Mouse (Mus musculus) bone marrow macrophage, adult 2 months (primary cell): ENCODE data around the gene Map3k9.

Experiments
- CTCF ChIP-seq: IDR thresholded peaks from 2 replicates; pipeline ENCODE4 v1.5.1; 2012; ENCODE audit warnings: low read depth, mild to moderate bottlenecking, low read length, moderate library complexity
- POLR2A ChIP-seq: IDR thresholded peaks from 2 replicates; pipeline ENCODE4 v1.6.1; 2012; ENCODE audit warnings: mild to moderate bottlenecking, low read depth, low read length, borderline replicate concordance

- no peak for TF ChIP-seq CTCF
- no peak for TF ChIP-seq POLR2A
Observed at GRCm38 (mm10) chr12:81807953-81808352, 27.0 kb upstream of the Map3k9 start.
